Mouse (Mus musculus): ENCODE results near the gene Tapbp.

Gene Tapbp

GRCm38 (mm10) chr17:33965082-33965845, 49.6 kb downstream of the Tapbp start:
- no peak for DNase-seq (ENCODE audit: low read depth, low spot score)

- DNase-seq (ENCODE audit: low read depth, low spot score) = no peak
Measured at GRCm38 (mm10) chr17:33965846-33966550, 50.3 kb downstream of the Tapbp start.

GRCm38 (mm10) chr17:33968489-33968888, 52.8 kb downstream of the Tapbp start:
- DNase-seq (ENCODE audit: low read depth, low spot score) = peak; percentile 63

GRCm38 (mm10) chr17:33968927-33969326, 53.2 kb downstream of the Tapbp start:
- DNase-seq (ENCODE audit: low read depth, low spot score) = no peak

- no peak for DNase-seq (ENCODE audit: low read depth, low spot score)
Measured at GRCm38 (mm10) chr17:33969394-33969793, 53.7 kb downstream of the Tapbp start.

GRCm38 (mm10) chr17:33972691-33973090, 57.0 kb downstream of the Tapbp start:
- DNase-seq (ENCODE audit: low read depth, low spot score) = no peak

GRCm38 (mm10) chr17:33973572-33973971, 57.9 kb downstream of the Tapbp start:
- DNase-seq (ENCODE audit: low read depth, low spot score) = no peak

- no peak for DNase-seq (ENCODE audit: low read depth, low spot score)
Measured at GRCm38 (mm10) chr17:33977861-33978557, 62.3 kb downstream of the Tapbp start.

GRCm38 (mm10) chr17:33978631-33979031, 62.9 kb downstream of the Tapbp start:
- peak; percentile 81 for DNase-seq (ENCODE audit: low read depth, low spot score)
